Mouse (Mus musculus): ENCODE results near the gene Sardh. TPM values are rescaled to one million over a fixed set of nuclear protein-coding genes. Genes with fewer than 3 reads are reported as not detected.

The Sardh gene
- 2.6 and 3.7 TPM in 2 replicates for polyA plus RNA-seq (2015; fragmentation: Nextera tagmentation; extraction: Ambion mirVana)

GRCm38 (mm10) chr2:27248211-27248610, at the start of gene Sardh:
Sardh (minus strand) TSS chr2:27248337.
- no peak within 1 kb of the TSS for H3K4me2 ChIP-seq (replicated peaks)
- no peaks in the 10 kb centered on the region for H3K9me3 ChIP-seq
- no peaks in the 10 kb centered on the region for H3K27me3 ChIP-seq
- no peaks in the 10 kb centered on the region for H3K4me1 ChIP-seq (replicated peaks)
- no peak within 1 kb of the TSS for H3K9ac ChIP-seq (replicated peaks)
- H3K27ac ChIP-seq, result no peak within 1 kb of the TSS
- no peaks in the 10 kb centered on the region for H3K36me3 ChIP-seq
- 91% methylated on average over 2 of the region's 2 CpGs for WGBS
- no peak for ATAC-seq
- no peak within 1 kb of the TSS for H3K4me3 ChIP-seq (replicated peaks)

- Histone ChIP-seq H3K4me3 (replicated peaks) (no peak overlapping the region), H3K36me3 (peaks cover 38% of the 10 kb centered on the region), H3K27me3 (no peaks in the 10 kb centered on the region), H3K4me2 (replicated peaks) (no peak overlapping the region), H3K27ac (no peak overlapping the region), H3K4me1 (replicated peaks) (peaks cover 26% of the 10 kb centered on the region), H3K9me3 (no peaks in the 10 kb centered on the region), H3K9ac (replicated peaks) (no peak overlapping the region)
- no peak for ATAC-seq
- WGBS, result 80% methylated on average over 9 of the region's 9 CpGs
These were observed 48.7 kb upstream of the Sardh start for GRCm38 (mm10) chr2:27296656-27297406.

GRCm38 (mm10) chr2:27294777-27295176, 46.6 kb upstream of the Sardh start:
- no peaks in the 10 kb centered on the region for H3K27me3 ChIP-seq
- H3K9me3 ChIP-seq, result no peaks in the 10 kb centered on the region
- H3K4me3 ChIP-seq (replicated peaks), result no peak overlapping the region
- peaks cover 58% of the 10 kb centered on the region for H3K36me3 ChIP-seq
- no peak overlapping the region for H3K4me2 ChIP-seq (replicated peaks)
- peak overlapping the region; percentile 6; the same call in 1 of the 2 replicates for H3K9ac ChIP-seq (replicated peaks)
- peaks cover 13% of the 10 kb centered on the region; the same call in 1 of the 2 replicates for H3K4me1 ChIP-seq (replicated peaks)
- H3K27ac ChIP-seq, result no peak overlapping the region
- ATAC-seq, result no peak
- 94% methylated on average over 3 of the region's 3 CpGs for WGBS

- ATAC-seq, result peak; percentile 71
- Histone ChIP-seq H3K9me3 (no peaks in the 10 kb centered on the region), H3K27me3 (no peaks in the 10 kb centered on the region), H3K27ac (peak overlapping the region; percentile 63), H3K4me2 (replicated peaks) (no peak overlapping the region), H3K9ac (replicated peaks) (no peak overlapping the region), H3K36me3 (peaks cover 67% of the 10 kb centered on the region), H3K4me1 (replicated peaks) (peaks cover 16% of the 10 kb centered on the region), H3K4me3 (replicated peaks) (no peak overlapping the region)
- WGBS, result 7% methylated on average over 3 of the region's 3 CpGs
These were observed 40.9 kb upstream of the Sardh start for GRCm38 (mm10) chr2:27289019-27289418.

GRCm38 (mm10) chr2:27286971-27287710, 39.0 kb upstream of the Sardh start:
- Histone ChIP-seq H3K4me1 (replicated peaks) (peaks cover 16% of the 10 kb centered on the region), H3K4me3 (replicated peaks) (no peak overlapping the region), H3K36me3 (peaks cover 76% of the 10 kb centered on the region), H3K9me3 (no peaks in the 10 kb centered on the region), H3K4me2 (replicated peaks) (no peak overlapping the region), H3K27ac (no peak overlapping the region), H3K27me3 (no peaks in the 10 kb centered on the region), H3K9ac (replicated peaks) (no peak overlapping the region; the same call in 1 of the 2 replicates)
- ATAC-seq, result no peak
- WGBS, result 86% methylated on average over 7 of the region's 7 CpGs

GRCm38 (mm10) chr2:27284441-27284840, 36.3 kb upstream of the Sardh start:
- ATAC-seq, result no peak
- Histone ChIP-seq H3K27me3 (no peaks in the 10 kb centered on the region), H3K27ac (no peak overlapping the region), H3K9ac (replicated peaks) (no peak overlapping the region), H3K4me1 (replicated peaks) (peaks cover 8% of the 10 kb centered on the region), H3K9me3 (no peaks in the 10 kb centered on the region), H3K4me2 (replicated peaks) (no peak overlapping the region), H3K36me3 (peaks cover 65% of the 10 kb centered on the region), H3K4me3 (replicated peaks) (no peak overlapping the region)
- WGBS, result 67% methylated on average over 7 of the region's 7 CpGs

GRCm38 (mm10) chr2:27281771-27282170, 33.6 kb upstream of the Sardh start:
- H3K9ac ChIP-seq (replicated peaks), result no peak overlapping the region
- no peaks in the 10 kb centered on the region for H3K27me3 ChIP-seq
- H3K36me3 ChIP-seq, result peaks cover 74% of the 10 kb centered on the region
- no peak overlapping the region for H3K4me2 ChIP-seq (replicated peaks)
- WGBS, result 94% methylated on average over 9 of the region's 9 CpGs
- no peak overlapping the region for H3K4me3 ChIP-seq (replicated peaks)
- no peak for ATAC-seq
- no peaks in the 10 kb centered on the region for H3K4me1 ChIP-seq (replicated peaks)
- no peak overlapping the region for H3K27ac ChIP-seq
- H3K9me3 ChIP-seq, result no peaks in the 10 kb centered on the region

GRCm38 (mm10) chr2:27280920-27281611, 32.9 kb upstream of the Sardh start:
- H3K27me3 ChIP-seq, result no peaks in the 10 kb centered on the region
- H3K9me3 ChIP-seq, result no peaks in the 10 kb centered on the region
- ATAC-seq, result peak; percentile 80
- WGBS, result 72% methylated on average over 13 of the region's 13 CpGs
- no peaks in the 10 kb centered on the region for H3K4me1 ChIP-seq (replicated peaks)
- H3K4me2 ChIP-seq (replicated peaks), result no peak overlapping the region
- H3K9ac ChIP-seq (replicated peaks), result no peak overlapping the region
- H3K27ac ChIP-seq, result no peak overlapping the region
- H3K4me3 ChIP-seq (replicated peaks), result no peak overlapping the region
- peaks cover 77% of the 10 kb centered on the region for H3K36me3 ChIP-seq

GRCm38 (mm10) chr2:27278859-27279258, 30.7 kb upstream of the Sardh start:
- Histone ChIP-seq H3K27ac (no peak overlapping the region), H3K4me2 (replicated peaks) (no peak overlapping the region), H3K4me1 (replicated peaks) (no peaks in the 10 kb centered on the region), H3K4me3 (replicated peaks) (no peak overlapping the region), H3K9me3 (no peaks in the 10 kb centered on the region; the same call in 1 of the 2 replicates), H3K27me3 (no peaks in the 10 kb centered on the region), H3K9ac (replicated peaks) (no peak overlapping the region), H3K36me3 (peaks cover 85% of the 10 kb centered on the region)
- no peak for ATAC-seq
- 95% methylated on average over 7 of the region's 7 CpGs for WGBS

- Histone ChIP-seq H3K27me3 (no peaks in the 10 kb centered on the region), H3K4me2 (replicated peaks) (no peak overlapping the region), H3K9me3 (no peaks in the 10 kb centered on the region; the same call in 1 of the 2 replicates), H3K4me1 (replicated peaks) (no peaks in the 10 kb centered on the region), H3K4me3 (replicated peaks) (no peak overlapping the region), H3K36me3 (peaks cover 85% of the 10 kb centered on the region), H3K27ac (no peak overlapping the region), H3K9ac (replicated peaks) (no peak overlapping the region)
- no peak for ATAC-seq
- 81% methylated on average over 2 of the region's 2 CpGs for WGBS
These were observed 20.2 kb upstream of the Sardh start for GRCm38 (mm10) chr2:27268325-27268724.

- no peaks in the 10 kb centered on the region for H3K4me1 ChIP-seq (replicated peaks)
- H3K27me3 ChIP-seq, result no peaks in the 10 kb centered on the region
- peaks cover 90% of the 10 kb centered on the region for H3K36me3 ChIP-seq
- no peak overlapping the region for H3K4me2 ChIP-seq (replicated peaks)
- no peak for ATAC-seq
- no peak overlapping the region for H3K9ac ChIP-seq (replicated peaks)
- H3K4me3 ChIP-seq (replicated peaks), result no peak overlapping the region
- 94% methylated on average over 3 of the region's 3 CpGs for WGBS
- H3K27ac ChIP-seq, result no peak overlapping the region
- H3K9me3 ChIP-seq, result no peaks in the 10 kb centered on the region; the same call in 1 of the 2 replicates
These were observed 17.7 kb upstream of the Sardh start for GRCm38 (mm10) chr2:27265819-27266218.

GRCm38 (mm10) chr2:27262984-27263383, 14.8 kb upstream of the Sardh start:
- Histone ChIP-seq H3K4me3 (replicated peaks) (no peak overlapping the region), H3K9ac (replicated peaks) (no peak overlapping the region), H3K4me2 (replicated peaks) (no peak overlapping the region), H3K9me3 (no peaks in the 10 kb centered on the region), H3K27ac (no peak overlapping the region), H3K27me3 (no peaks in the 10 kb centered on the region), H3K4me1 (replicated peaks) (no peaks in the 10 kb centered on the region), H3K36me3 (peaks cover 65% of the 10 kb centered on the region)
- 90% methylated on average over 4 of the region's 4 CpGs for WGBS
- ATAC-seq, result no peak
